Mouse (Mus musculus): ENCODE measurements around the gene Gm11563. TPM values are rescaled to one million over a fixed set of nuclear protein-coding genes. Genes with fewer than 3 reads are reported as not detected.
"Not testable (repeated sequence)": the region's sequence is repeated elsewhere in the genome, so short reads cannot be mapped to it uniquely, and the experiment has no call there.

Gm11563 gene
- total RNA-seq (2017) = not detected in 3 replicates

GRCm38 (mm10) chr11:99658467-99659010, at the start of gene Gm11563:
Gm11563 (minus strand) TSS chr11:99658960.
- not testable (repeated sequence) for ATAC-seq (replicated peaks; ENCODE audit: insufficient number of reproducible peaks, low FRiP score, low TSS enrichment, poor library complexity, severe bottlenecking)

GRCm38 (mm10) chr11:99690463-99690862, 31.7 kb upstream of the Gm11563 start, which contains the start of gene Gm14190:
Gm14190 (minus strand) TSS chr11:99690740.
- no peak for ATAC-seq (replicated peaks; ENCODE audit: insufficient number of reproducible peaks, low FRiP score, low TSS enrichment, poor library complexity, severe bottlenecking)

DNA sequence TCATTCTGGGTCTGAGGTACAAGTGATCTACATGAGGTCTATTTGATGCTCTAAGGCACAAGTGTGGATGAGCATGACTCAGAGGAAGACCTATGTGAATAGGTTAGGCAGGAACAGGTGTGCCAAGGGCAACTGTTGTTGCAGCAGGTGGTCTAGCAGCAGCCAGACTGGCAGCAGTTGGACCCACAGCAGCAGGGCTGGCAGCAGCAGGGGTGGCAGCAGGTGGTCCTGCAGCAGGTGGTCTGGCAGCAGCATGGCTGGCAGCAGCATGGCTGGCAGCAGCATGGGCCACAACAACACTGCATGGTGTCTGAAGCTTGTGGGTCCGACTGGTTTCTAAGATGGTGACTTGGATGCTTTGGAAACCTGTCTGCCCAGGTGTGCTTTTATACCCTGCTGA, 26.5 kb upstream of the Gm11563 start:
- not testable (repeated sequence) for ATAC-seq (replicated peaks; ENCODE audit: insufficient number of reproducible peaks, low FRiP score, low TSS enrichment, poor library complexity, severe bottlenecking)

GRCm38 (mm10) chr11:99683481-99683880, 24.7 kb upstream of the Gm11563 start:
- no peak for ATAC-seq (replicated peaks; ENCODE audit: insufficient number of reproducible peaks, low FRiP score, low TSS enrichment, poor library complexity, severe bottlenecking)

- no peak for ATAC-seq (replicated peaks; ENCODE audit: insufficient number of reproducible peaks, low FRiP score, low TSS enrichment, poor library complexity, severe bottlenecking)
Observed at GRCm38 (mm10) chr11:99665860-99666259, 7.1 kb upstream of the Gm11563 start, which contains the start of gene Krtap4-6. Krtap4-6 (minus strand) TSS chr11:99665960.

DNA sequence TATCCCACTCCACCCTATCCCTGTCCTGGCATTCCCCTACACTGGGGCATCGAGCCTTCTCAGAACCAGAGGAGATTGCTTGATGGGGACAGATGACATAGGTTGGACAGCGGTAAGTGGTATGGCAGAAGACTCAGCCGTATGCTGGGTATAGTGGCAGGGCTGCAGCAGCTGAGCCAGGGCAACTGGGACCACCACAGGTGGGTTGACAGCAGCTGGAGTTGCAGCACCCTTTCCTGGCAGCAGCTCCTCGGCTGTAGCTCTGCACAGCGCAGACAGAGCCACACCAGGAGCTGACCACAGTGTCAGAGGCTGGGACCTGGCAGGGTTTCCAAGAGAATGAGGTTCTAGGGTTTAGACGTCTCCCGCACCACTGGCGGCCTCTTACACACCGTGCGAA, 4.0 kb upstream of the Gm11563 start:
- ATAC-seq (replicated peaks; ENCODE audit: insufficient number of reproducible peaks, low FRiP score, low TSS enrichment, poor library complexity, severe bottlenecking) = no peak

GRCm38 (mm10) chr11:99659256-99659655, 496 bp upstream of the Gm11563 start:
- ATAC-seq (replicated peaks; ENCODE audit: insufficient number of reproducible peaks, low FRiP score, low TSS enrichment, poor library complexity, severe bottlenecking) = no peak

DNA sequence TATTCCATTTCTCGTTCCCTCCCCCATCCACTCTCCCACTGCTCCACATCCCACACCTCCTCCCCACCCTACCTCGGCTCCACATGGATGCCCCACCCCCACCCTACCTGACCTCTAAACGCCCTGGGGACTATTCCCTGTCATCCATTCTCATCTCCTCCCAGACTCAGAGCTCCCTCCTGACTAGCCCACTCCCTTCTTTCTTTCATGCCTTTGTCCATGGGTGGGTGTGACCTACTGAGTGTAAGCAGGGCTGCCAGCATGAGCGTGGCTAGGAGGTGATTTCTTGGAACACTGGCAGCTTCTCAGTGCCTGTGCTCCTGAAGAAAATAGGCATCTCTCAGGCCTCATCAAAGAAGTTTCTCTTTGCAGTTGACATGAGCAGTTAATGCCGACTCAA, 1.7 kb downstream of the Gm11563 start:
- no peak for ATAC-seq (replicated peaks; ENCODE audit: insufficient number of reproducible peaks, low FRiP score, low TSS enrichment, poor library complexity, severe bottlenecking)

GRCm38 (mm10) chr11:99650136-99650535, 8.6 kb downstream of the Gm11563 start, which contains the start of gene Gm11555:
Gm11555 (minus strand) TSS chr11:99650236.
- no peak for ATAC-seq (replicated peaks; ENCODE audit: insufficient number of reproducible peaks, low FRiP score, low TSS enrichment, poor library complexity, severe bottlenecking)

GRCm38 (mm10) chr11:99646444-99646843, 12.3 kb downstream of the Gm11563 start:
- ATAC-seq (replicated peaks; ENCODE audit: insufficient number of reproducible peaks, low FRiP score, low TSS enrichment, poor library complexity, severe bottlenecking) = no peak

- no peak for ATAC-seq (replicated peaks; ENCODE audit: insufficient number of reproducible peaks, low FRiP score, low TSS enrichment, poor library complexity, severe bottlenecking)
Observed at GRCm38 (mm10) chr11:99644351-99644750, 14.4 kb downstream of the Gm11563 start.

GRCm38 (mm10) chr11:99643635-99644139, 15.1 kb downstream of the Gm11563 start, which contains the start of gene Krtap4-7:
Krtap4-7 (minus strand) TSS chr11:99644089.
- not testable (repeated sequence) for ATAC-seq (replicated peaks; ENCODE audit: insufficient number of reproducible peaks, low FRiP score, low TSS enrichment, poor library complexity, severe bottlenecking)

DNA sequence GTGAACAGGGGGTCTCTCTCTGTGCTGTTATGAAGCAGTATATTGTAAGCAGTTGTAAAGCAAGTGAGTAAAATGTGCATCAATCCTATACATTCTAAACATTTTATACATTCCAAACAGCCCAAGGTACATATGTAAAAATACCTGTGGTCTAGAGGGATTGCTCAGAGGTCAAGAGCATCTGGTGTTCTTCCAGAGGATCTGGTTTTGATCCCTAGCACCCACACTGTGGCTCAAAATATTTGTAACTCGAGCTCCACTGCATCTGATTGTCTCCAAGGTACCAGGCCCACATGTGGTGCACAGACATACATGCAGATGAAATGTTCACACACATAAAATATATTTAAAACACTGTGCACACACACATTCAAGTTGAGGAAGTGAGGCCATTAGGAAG, 17.8 kb downstream of the Gm11563 start:
- ATAC-seq (replicated peaks; ENCODE audit: insufficient number of reproducible peaks, low FRiP score, low TSS enrichment, poor library complexity, severe bottlenecking) = no peak

- no peak for ATAC-seq (replicated peaks; ENCODE audit: insufficient number of reproducible peaks, low FRiP score, low TSS enrichment, poor library complexity, severe bottlenecking)
Observed at GRCm38 (mm10) chr11:99637086-99637485, 21.7 kb downstream of the Gm11563 start.

- ATAC-seq (replicated peaks; ENCODE audit: insufficient number of reproducible peaks, low FRiP score, low TSS enrichment, poor library complexity, severe bottlenecking) = no peak
Observed at GRCm38 (mm10) chr11:99634653-99635134, 24.1 kb downstream of the Gm11563 start, which contains the start of gene Krtap4-2. Krtap4-2 (minus strand) TSS chr11:99635084.

DNA sequence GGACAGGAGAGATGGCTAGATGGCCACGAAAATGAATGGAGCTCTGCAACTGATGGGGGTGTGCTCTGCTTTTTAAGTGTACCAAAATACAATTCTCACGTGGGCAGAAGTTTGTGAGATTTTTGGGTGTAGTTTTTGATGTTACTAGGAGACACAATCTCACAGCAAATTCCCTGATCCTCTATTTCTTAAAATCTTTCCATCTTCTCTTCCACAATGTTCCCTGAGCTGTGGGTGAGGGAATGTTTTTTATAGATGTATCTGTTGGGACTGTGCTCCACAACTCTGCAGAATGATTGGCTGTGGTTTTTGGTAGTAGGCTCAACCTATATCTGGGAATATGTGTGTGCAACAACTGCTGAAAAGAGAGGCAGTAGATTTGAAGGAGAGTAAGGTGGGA, 25.5 kb downstream of the Gm11563 start:
- ATAC-seq (replicated peaks; ENCODE audit: insufficient number of reproducible peaks, low FRiP score, low TSS enrichment, poor library complexity, severe bottlenecking) = no peak

DNA sequence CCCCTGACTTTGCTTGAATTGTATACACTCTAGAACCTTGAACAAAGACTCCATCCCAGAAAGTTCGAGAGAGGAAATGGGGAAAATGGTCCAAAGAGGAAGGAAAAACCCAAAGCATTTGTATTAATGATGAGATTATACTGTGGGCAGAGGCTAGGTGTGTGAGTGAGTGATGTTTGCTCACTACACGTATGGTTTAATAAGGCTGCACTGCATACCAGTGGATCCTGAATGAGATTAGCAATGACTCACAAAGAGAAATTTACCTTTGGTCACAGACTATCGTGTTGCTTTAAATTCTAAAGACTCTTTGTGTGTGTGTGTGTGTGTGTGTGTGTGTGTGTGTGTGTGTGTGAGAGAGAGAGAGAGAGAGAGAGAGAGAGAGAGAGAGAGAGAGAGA, 27.9 kb downstream of the Gm11563 start:
- ATAC-seq (replicated peaks; ENCODE audit: insufficient number of reproducible peaks, low FRiP score, low TSS enrichment, poor library complexity, severe bottlenecking) = no peak

DNA sequence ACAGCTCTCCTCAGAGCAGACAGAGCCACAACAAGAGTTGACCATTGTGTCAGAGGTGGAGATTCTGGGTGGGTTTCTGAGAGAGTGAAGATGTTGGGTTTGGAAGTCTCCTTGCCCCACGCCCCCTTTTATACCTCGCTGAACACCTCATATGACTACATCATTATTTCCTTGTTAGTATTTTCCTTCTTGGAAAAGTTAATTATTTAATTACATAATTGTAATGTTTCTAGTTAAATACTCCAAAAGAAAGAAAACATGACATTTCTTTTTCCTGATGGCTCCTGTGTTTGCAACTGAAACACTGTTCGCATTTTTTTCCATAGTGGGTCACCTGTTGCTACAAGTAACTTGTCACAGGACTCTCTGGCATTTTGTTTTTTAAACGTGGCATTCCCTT, 30.6 kb downstream of the Gm11563 start, which contains the start of gene Krtap4-1:
Krtap4-1 (minus strand) TSS at position 101 of the 400 bp plus-strand sequence.
- no peak for ATAC-seq (replicated peaks; ENCODE audit: insufficient number of reproducible peaks, low FRiP score, low TSS enrichment, poor library complexity, severe bottlenecking)

GRCm38 (mm10) chr11:99620335-99620734, 38.4 kb downstream of the Gm11563 start, which contains the start of gene Gm11562:
Gm11562 (minus strand) TSS chr11:99620435.
- no peak for ATAC-seq (replicated peaks; ENCODE audit: insufficient number of reproducible peaks, low FRiP score, low TSS enrichment, poor library complexity, severe bottlenecking)

DNA sequence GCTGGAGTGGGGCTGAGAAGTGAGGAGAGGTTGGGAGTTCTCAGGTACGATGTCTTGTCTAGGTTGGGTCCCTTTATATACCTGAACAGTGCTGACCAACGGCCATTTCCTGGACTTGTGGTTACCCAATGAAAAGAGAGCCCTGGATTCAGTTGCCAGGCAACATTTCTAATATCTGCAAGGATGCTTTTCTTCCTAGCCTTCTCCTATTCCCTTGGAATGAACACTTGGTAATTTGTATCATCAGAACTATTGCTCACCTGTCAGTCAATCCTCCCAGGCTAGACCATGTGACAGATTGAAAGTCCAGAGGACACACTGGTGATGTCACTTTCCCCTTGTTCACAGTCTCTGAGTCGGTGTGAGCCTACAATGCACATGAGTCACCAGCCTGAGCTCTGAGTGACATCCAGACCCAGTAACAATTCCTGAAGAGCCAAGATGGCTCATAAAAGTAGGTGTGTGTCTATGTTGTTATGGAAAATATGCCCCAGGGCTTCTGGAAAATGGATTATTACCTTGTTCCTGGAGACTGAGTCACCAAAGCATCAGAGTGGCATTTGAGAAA, 43.9 kb downstream of the Gm11563 start, which contains the start of gene Krtap2-4:
Krtap2-4 (minus strand) TSS at position 51 of the 568 bp plus-strand sequence.
- no peak for ATAC-seq (replicated peaks; ENCODE audit: insufficient number of reproducible peaks, low FRiP score, low TSS enrichment, poor library complexity, severe bottlenecking)

All from monocyte, adult 5-6 weeks (primary cell).